Mouse (Mus musculus) liver, embryonic 15.5 days (tissue): ENCODE data around the gene Arv1. TPM values are rescaled to one million over a fixed set of nuclear protein-coding genes. Genes with fewer than 3 reads are reported as not detected.
A peak's percentile ranks its signal among the peaks of the same experiment; 100 is the strongest.

ENCODE experiments used
- ATAC-seq: fragments of 200-750 bp; cut with Nextera tagmentation; 2 replicates; pipeline ENCODE4 v1.8.0; 2017; ENCODE audit warnings: moderate number of reproducible peaks, mild to moderate bottlenecking, moderate library complexity; ENCODE audit not compliant: insufficient read depth
- H3K27ac ChIP-seq: fragments of 300-500 bp; sonication (generic); replicated peaks from 2 replicates; pipeline ENCODE4 v1.5.1; 2015; ENCODE audit warnings: mild to moderate bottlenecking, inconsistent platforms
- H3K27me3 ChIP-seq: fragments of 300-500 bp; sonication (generic); 2 replicates; pipeline ENCODE4 v1.6.1; 2015; ENCODE audit warnings: mild to moderate bottlenecking, inconsistent platforms
- H3K36me3 ChIP-seq: fragments of 300-500 bp; sonication (generic); replicated peaks from 2 replicates; pipeline ENCODE4 v1.6.1; 2015; ENCODE audit warnings: moderate library complexity, mild to moderate bottlenecking, inconsistent platforms
- H3K4me1 ChIP-seq: fragments of 300-500 bp; sonication (generic); replicated peaks from 2 replicates; pipeline ENCODE4 v1.6.1; 2015; ENCODE audit warnings: inconsistent platforms
- H3K4me2 ChIP-seq: fragments of 300-500 bp; sonication (generic); 2 replicates; pipeline ENCODE4 v1.6.1; 2015; ENCODE audit warnings: moderate library complexity, mild to moderate bottlenecking, inconsistent platforms
- H3K4me3 ChIP-seq: fragments of 300-500 bp; sonication (generic); replicated peaks from 2 replicates; pipeline ENCODE4 v1.5.1; 2015; ENCODE audit warnings: mild to moderate bottlenecking, inconsistent platforms
- H3K9ac ChIP-seq: fragments of 300-500 bp; sonication (generic); 2 replicates; pipeline ENCODE4 v1.6.1; 2015; ENCODE audit warnings: moderate library complexity, mild to moderate bottlenecking, inconsistent platforms
- H3K9me3 ChIP-seq: fragments of 300-500 bp; sonication (generic); replicated peaks from 2 replicates; pipeline ENCODE4 v1.6.1; 2016; ENCODE audit warnings: inconsistent platforms
- WGBS: fragments of 180-500 bp; shearing (Covaris S2); methylation state at CpG from one replicate; pipeline ENCODE4 v1.1.7; 2015; ENCODE audit warnings: mixed read lengths; ENCODE audit not compliant: insufficient replicate concordance; 5-methylcytosine and 5-hydroxymethylcytosine counted together
- polyA plus RNA-seq: library from polyadenylated mRNA; unstranded; fragments of >200 nt; fragmentation: Nextera tagmentation; extraction: Ambion mirVana; gene quantifications from 2 replicates; pipeline ENCODE4 v1.2.1, GENCODE M21; 2015

Arv1 gene
- polyA plus RNA-seq, result 4.9 and 5.3 TPM in 2 replicates

DNA sequence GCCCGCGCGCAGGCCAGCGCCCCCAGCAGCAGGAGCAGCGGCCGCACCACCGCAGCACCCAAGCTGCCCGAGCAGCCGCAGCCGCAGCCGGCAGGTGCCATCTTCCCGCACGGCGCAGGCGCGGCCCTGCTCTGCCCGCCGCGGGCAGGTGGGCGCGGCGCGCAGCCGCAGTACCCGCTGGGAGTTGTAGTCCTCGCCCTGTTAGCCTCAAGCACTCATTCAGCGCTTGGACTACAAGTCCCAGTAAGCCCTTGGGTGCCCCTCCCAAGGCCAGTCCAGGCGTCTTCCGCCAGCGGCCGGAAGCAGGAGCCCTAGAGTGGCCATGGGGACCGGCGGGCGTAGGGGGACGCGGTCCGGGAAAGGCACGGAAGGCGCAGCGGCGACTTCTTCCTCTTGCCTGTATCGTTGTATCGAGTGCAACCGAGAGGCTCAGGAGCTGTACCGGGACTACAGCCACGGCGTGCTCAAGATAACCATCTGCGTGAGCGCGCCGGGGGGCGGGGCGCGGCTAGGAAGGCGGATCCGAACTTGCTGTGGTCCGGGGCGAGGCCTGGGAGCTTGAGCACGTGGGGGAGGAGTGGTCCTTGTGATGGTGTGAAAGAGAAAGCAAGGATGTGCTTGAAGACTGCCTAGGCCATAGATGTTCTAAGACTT, at the start of gene Arv1, which contains the start of gene Ttc13:
Gene Arv1 (plus strand): TSS at position 278 of the 654 bp plus-strand sequence.
Gene Ttc13 (minus strand): TSS at position 122 of the 654 bp plus-strand sequence.
- H3K36me3 ChIP-seq, result peaks cover 12% of the 10 kb centered on the region; the same call in 1 of the 2 replicates
- peak; percentile 99 for ATAC-seq
- H3K9ac ChIP-seq, result peak within 1 kb of the TSS; percentile 92
- no peaks in the 10 kb centered on the region for H3K27me3 ChIP-seq
- peak within 1 kb of the TSS; percentile 64 for H3K27ac ChIP-seq
- peak within 1 kb of the TSS; percentile 95 for H3K4me2 ChIP-seq
- peaks cover 31% of the 10 kb centered on the region for H3K4me1 ChIP-seq
- peak within 1 kb of the TSS; percentile 92 for H3K4me3 ChIP-seq
- H3K9me3 ChIP-seq, result no peaks in the 10 kb centered on the region
- WGBS, result under 1% methylated on average over 59 of the region's 59 CpGs

DNA sequence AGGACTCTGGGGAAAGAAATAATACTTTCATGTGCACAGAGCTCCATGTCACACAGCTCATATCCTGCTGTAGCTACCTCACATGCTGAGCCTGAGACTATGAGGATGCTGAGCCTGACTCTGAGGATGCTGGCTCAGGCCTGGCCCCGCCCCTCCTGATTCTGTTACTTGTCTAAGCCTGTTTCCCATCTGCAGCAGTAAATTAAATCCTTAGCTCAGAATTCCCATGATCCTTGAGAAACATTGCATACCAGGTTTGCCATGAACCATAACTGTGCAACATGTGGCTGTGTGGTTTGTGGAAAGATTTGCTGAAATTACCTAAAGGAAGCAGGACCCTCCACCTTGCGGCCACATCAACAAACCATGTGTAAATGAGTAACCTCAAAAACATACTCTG, 49.6 kb upstream of the Arv1 start:
- Histone ChIP-seq H3K4me2 (no peak overlapping the region), H3K4me1 (no peaks in the 10 kb centered on the region), H3K27me3 (no peaks in the 10 kb centered on the region), H3K9me3 (no peaks in the 10 kb centered on the region), H3K9ac (no peak overlapping the region), H3K27ac (no peak overlapping the region), H3K4me3 (no peak overlapping the region), H3K36me3 (peaks cover 17% of the 10 kb centered on the region)
- no peak for ATAC-seq
- 73% methylated on average over 2 of the region's 2 CpGs for WGBS

DNA sequence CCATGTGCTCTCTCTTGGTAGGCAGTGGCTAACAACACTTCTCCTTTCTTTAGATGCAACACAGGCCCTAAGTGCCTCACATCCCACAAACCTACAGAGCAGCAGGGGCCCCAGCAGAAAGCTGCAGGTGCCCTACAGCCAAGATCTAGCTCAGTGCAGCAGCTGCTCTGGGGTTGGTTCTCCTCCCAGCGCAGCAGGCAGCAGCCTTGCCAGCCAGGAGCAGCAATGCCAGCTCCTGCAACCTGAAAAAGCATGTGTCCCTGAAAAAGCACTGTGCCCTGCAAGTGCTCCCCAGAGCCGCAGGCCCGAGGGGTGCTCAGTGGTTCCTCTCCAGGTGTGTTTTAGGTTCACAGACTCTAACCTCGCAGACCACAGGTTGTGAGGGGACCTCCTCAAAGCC, 45.3 kb upstream of the Arv1 start:
- Histone ChIP-seq H3K9ac (no peak overlapping the region), H3K27me3 (no peaks in the 10 kb centered on the region), H3K9me3 (no peaks in the 10 kb centered on the region), H3K4me3 (no peak overlapping the region), H3K27ac (no peak overlapping the region), H3K4me1 (no peaks in the 10 kb centered on the region), H3K36me3 (peaks cover 39% of the 10 kb centered on the region), H3K4me2 (no peak overlapping the region)
- WGBS, result 77% methylated on average over 4 of the region's 4 CpGs
- ATAC-seq, result no peak

DNA sequence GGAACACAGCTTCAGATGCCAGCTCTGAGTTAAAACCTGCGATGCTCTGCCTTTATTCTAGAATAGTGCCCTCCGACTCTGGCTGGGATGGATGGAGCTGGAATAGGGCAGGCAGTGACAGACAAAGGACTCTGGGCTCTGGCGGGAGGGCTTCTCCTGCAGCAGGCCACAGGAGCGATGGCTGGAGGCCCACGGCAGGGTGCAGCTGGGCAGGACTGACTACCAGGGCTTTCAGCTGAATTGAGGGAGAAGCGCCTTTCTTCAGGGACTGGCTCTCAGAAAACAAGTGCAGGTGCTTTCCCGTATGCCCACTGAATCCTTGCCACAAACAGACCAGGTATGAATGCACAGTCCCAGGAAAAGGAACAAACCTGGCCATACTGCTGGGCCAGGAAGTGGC, 44.9 kb upstream of the Arv1 start:
- no peak overlapping the region for H3K4me3 ChIP-seq
- WGBS, result 80% methylated on average over 7 of the region's 7 CpGs
- H3K9me3 ChIP-seq, result no peaks in the 10 kb centered on the region
- H3K4me2 ChIP-seq, result no peak overlapping the region
- H3K27ac ChIP-seq, result no peak overlapping the region
- no peak overlapping the region for H3K9ac ChIP-seq
- peaks cover 42% of the 10 kb centered on the region for H3K36me3 ChIP-seq
- no peaks in the 10 kb centered on the region for H3K27me3 ChIP-seq
- no peaks in the 10 kb centered on the region for H3K4me1 ChIP-seq
- ATAC-seq, result no peak

DNA sequence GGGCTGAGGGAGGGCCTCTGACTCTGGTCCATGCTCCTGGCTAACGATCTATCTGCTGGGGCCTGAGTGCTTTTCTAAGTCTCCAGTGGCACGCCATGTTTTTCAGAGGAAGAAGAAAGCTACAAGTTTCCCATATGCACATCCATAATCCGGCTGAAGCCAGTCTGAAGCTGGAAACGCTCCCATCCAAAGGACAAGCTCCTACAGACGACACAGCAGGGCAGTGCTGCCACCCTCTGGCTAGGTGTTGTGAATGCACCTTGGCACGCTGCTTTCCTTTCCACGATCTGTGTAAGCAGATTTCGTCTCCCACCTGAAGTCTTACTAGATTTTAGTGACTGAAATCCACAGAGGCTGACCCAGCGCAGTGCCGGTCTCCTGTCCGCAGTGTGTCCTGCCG, 44.5 kb upstream of the Arv1 start:
- H3K4me3 ChIP-seq, result no peak overlapping the region
- WGBS, result 62% methylated on average over 12 of the region's 12 CpGs
- ATAC-seq, result no peak
- H3K36me3 ChIP-seq, result peaks cover 38% of the 10 kb centered on the region
- no peaks in the 10 kb centered on the region for H3K9me3 ChIP-seq
- H3K27ac ChIP-seq, result no peak overlapping the region
- no peaks in the 10 kb centered on the region for H3K4me1 ChIP-seq
- H3K27me3 ChIP-seq, result no peaks in the 10 kb centered on the region
- H3K4me2 ChIP-seq, result no peak overlapping the region
- H3K9ac ChIP-seq, result no peak overlapping the region

DNA sequence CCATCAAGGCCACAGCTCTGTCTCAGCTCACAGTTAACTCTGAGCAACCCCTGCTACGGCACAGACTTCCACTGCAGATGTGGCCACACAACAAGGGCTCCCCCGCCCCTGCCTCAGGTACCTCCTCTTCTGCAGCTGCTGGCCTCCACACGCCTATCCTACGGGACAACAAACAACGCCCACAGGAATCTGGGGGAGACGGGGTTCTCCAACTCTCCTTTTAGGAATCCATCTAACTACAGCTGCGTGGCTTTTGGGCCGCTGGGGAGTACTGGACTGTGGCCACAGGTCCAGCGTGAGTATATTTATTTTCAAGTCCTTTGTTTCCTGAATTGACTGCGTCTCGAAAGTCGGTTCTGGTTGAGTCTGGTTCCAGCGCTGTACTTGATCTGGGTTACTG, 43.7 kb upstream of the Arv1 start:
- ATAC-seq, result no peak
- Histone ChIP-seq H3K27me3 (no peaks in the 10 kb centered on the region), H3K9me3 (no peaks in the 10 kb centered on the region), H3K9ac (no peak overlapping the region), H3K36me3 (peaks cover 36% of the 10 kb centered on the region), H3K27ac (no peak overlapping the region), H3K4me1 (no peaks in the 10 kb centered on the region), H3K4me3 (no peak overlapping the region), H3K4me2 (no peak overlapping the region)
- 84% methylated on average over 13 of the region's 13 CpGs for WGBS

DNA sequence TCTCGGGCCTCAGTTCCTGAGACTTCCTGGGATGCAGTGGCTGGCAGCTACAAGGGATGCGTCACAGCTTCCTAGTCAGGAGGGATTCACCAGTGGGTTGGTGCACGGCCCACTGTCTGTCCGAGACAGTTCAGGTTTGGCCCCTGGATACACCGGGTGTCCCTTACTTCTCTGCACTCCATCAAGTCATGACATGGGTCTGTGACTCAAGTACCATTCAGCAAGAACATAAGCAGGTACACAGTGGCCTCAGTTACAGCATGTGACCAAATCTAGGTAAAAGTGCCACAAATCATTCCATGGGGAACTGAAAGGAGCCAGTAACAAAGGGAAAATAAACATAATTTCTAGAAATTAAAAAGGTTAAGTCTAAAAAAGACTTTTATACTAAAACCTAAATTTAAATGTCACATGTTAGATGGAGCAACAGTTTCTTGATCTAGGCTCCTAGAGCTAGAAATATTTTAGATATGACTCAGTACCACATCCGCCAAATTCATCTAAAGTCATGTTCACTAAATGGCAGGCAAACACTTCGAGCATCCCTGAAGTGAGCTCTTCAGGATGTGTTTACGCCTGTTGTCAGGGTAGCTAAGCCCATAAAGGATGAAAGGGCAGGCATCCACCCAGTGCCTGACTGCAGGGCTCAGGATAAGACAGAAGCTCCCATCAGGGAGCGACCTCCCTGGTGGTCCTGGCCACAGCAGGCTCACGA, 40.7 kb upstream of the Arv1 start:
- H3K4me1 ChIP-seq, result no peaks in the 10 kb centered on the region
- ATAC-seq, result no peak
- H3K4me2 ChIP-seq, result no peak overlapping the region
- no peaks in the 10 kb centered on the region for H3K9me3 ChIP-seq
- no peak overlapping the region for H3K4me3 ChIP-seq
- no peak overlapping the region for H3K9ac ChIP-seq
- no peaks in the 10 kb centered on the region for H3K27me3 ChIP-seq
- H3K36me3 ChIP-seq, result peaks cover 50% of the 10 kb centered on the region
- no peak overlapping the region for H3K27ac ChIP-seq
- WGBS, result 85% methylated on average over 10 of the region's 10 CpGs

DNA sequence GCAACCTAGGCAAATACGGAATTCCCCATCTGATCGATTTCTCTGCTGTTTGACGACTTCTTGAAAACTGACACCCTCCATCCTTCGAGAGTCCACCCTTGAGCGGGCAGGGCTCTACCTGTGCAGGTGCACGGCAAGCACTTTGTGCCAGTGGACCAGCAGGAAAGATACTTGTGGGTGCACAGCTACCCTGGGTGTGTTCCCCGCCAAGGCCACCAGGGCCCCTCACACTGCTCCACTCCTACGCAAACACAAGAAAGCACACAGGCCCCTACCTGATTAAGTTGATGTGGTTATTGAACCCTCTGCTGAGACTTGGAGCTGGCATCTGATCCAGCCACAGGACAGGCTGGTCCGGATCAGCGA, 40.2 kb upstream of the Arv1 start:
- H3K9ac ChIP-seq, result no peak overlapping the region
- no peak overlapping the region for H3K4me2 ChIP-seq
- H3K4me3 ChIP-seq, result no peak overlapping the region
- peaks cover 56% of the 10 kb centered on the region for H3K36me3 ChIP-seq
- H3K27me3 ChIP-seq, result no peaks in the 10 kb centered on the region
- 84% methylated on average over 10 of the region's 10 CpGs for WGBS
- no peak overlapping the region for H3K27ac ChIP-seq
- no peaks in the 10 kb centered on the region for H3K9me3 ChIP-seq
- no peak for ATAC-seq
- no peaks in the 10 kb centered on the region for H3K4me1 ChIP-seq

DNA sequence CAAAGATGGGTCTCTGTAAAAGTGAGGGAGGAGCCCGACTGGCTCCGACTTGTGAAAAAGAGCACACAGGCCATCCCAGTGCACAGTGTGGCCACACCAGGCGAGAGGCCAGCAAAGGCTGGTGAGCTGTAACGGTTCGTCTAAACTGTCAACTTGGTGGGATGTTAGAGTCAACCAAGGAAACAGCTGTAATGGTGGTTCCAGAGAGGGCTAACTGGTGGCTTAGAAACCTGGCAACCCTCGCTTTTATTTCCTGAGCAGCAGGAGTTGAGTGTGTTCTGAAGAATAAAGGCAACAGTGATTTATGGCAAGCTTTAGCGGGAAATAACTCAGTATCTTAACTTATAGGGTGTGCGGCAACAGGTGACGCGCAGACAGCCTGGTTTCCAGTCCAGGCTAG, 39.7 kb upstream of the Arv1 start:
- no peak overlapping the region for H3K9ac ChIP-seq
- ATAC-seq, result no peak
- 87% methylated on average over 10 of the region's 10 CpGs for WGBS
- no peak overlapping the region for H3K4me3 ChIP-seq
- peaks cover 56% of the 10 kb centered on the region for H3K36me3 ChIP-seq
- no peaks in the 10 kb centered on the region for H3K4me1 ChIP-seq
- no peaks in the 10 kb centered on the region for H3K9me3 ChIP-seq
- H3K27ac ChIP-seq, result no peak overlapping the region
- no peaks in the 10 kb centered on the region for H3K27me3 ChIP-seq
- H3K4me2 ChIP-seq, result no peak overlapping the region

DNA sequence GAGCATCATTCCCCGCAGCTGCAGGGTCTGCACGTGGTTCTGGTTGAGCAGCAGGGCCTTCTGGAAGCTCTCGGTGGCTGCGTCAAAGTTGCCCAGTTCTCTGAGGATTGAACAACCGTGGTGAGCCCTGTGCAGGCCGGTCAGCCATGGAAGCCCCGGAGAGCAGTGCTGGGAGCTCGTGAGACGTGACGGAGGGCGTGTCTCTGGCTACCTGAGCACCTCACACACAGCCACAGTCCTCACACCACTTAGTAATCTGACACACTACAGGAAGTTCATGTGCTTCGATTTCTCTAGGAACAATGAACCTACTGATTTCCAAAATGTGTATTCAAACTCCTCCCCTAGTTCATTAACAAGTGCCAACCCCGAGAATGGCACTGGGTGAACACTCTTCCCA, 33.0 kb upstream of the Arv1 start:
- H3K36me3 ChIP-seq, result peaks cover 41% of the 10 kb centered on the region
- no peaks in the 10 kb centered on the region for H3K9me3 ChIP-seq
- no peaks in the 10 kb centered on the region for H3K27me3 ChIP-seq
- H3K4me3 ChIP-seq, result no peak overlapping the region
- H3K9ac ChIP-seq, result no peak overlapping the region
- 77% methylated on average over 13 of the region's 13 CpGs for WGBS
- H3K4me2 ChIP-seq, result no peak overlapping the region
- no peak overlapping the region for H3K27ac ChIP-seq
- no peaks in the 10 kb centered on the region for H3K4me1 ChIP-seq
- ATAC-seq, result no peak

DNA sequence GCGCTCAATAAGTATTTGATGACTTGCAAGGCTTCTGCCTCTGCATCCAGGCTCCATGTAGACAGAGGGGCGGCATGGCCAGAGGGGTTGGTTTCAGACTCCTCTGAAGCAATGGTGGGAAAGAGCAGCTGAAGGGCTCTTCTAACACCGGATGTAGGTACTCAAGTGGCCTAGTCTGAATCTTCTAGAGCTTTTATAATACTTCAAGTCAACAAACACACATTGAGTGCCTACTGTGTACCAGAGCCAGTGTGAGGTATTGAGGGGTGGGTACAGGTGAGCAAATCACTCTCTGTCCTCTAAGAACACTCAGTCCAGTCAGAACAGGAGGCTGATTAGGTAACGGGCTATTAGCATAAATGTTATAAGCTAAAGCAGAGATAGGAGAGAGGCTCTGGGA, 30.2 kb upstream of the Arv1 start:
- no peaks in the 10 kb centered on the region for H3K4me1 ChIP-seq
- H3K36me3 ChIP-seq, result peaks cover 37% of the 10 kb centered on the region
- no peak for ATAC-seq
- no peak overlapping the region for H3K9ac ChIP-seq
- H3K4me2 ChIP-seq, result no peak overlapping the region
- H3K4me3 ChIP-seq, result no peak overlapping the region
- H3K27ac ChIP-seq, result no peak overlapping the region
- no peaks in the 10 kb centered on the region for H3K9me3 ChIP-seq
- H3K27me3 ChIP-seq, result no peaks in the 10 kb centered on the region
- 75% methylated on average over 4 of the region's 4 CpGs for WGBS
